Mouse (Mus musculus) limb, embryonic 14.5 days (tissue): ENCODE data around the gene Gm20532. TPM values are rescaled to one million over a fixed set of nuclear protein-coding genes. Genes with fewer than 3 reads are reported as not detected.

Experiments used
- ATAC-seq: fragments of 200-750 bp; cut with Nextera tagmentation; 2 replicates; pipeline ENCODE4 v1.8.0; 2017; ENCODE audit warnings: low read depth, moderate number of reproducible peaks, moderate TSS enrichment; ENCODE audit not compliant: low FRiP score
- DNase-seq: peaks from one replicate; pipeline ENCODE4 v3.0.0-alpha.2; 2015; ENCODE audit warnings: low spot score
- H3K27ac ChIP-seq: fragments of 300-500 bp; sonication (generic); replicated peaks from 2 replicates; pipeline ENCODE4 v1.5.1; 2014; ENCODE audit warnings: low read depth, mild to moderate bottlenecking, low read length, moderate library complexity, mixed read lengths
- H3K27me3 ChIP-seq: fragments of 300-500 bp; sonication (generic); 2 replicates; pipeline ENCODE4 v1.6.1; 2014; ENCODE audit warnings: low read length, mixed read lengths; ENCODE audit not compliant: control insufficient read depth, insufficient read depth
- H3K36me3 ChIP-seq: fragments of 300-500 bp; sonication (generic); 2 replicates; pipeline ENCODE4 v1.6.1; 2014; ENCODE audit warnings: mild to moderate bottlenecking, low read length, moderate library complexity, mixed read lengths; ENCODE audit not compliant: control insufficient read depth, insufficient read depth
- H3K4me1 ChIP-seq: fragments of 300-500 bp; sonication (generic); 2 replicates; pipeline ENCODE4 v1.6.1; 2014; ENCODE audit warnings: antibody characterized with exemption, low read length, mixed read lengths; ENCODE audit not compliant: control insufficient read depth, insufficient read depth
- H3K4me2 ChIP-seq: fragments of 300-500 bp; sonication (generic); replicated peaks from 2 replicates; pipeline ENCODE4 v1.6.1; 2014; ENCODE audit warnings: low read depth, mild to moderate bottlenecking, low read length, moderate library complexity; ENCODE audit not compliant: severe bottlenecking
- H3K4me3 ChIP-seq: fragments of 300-500 bp; sonication (generic); replicated peaks from 2 replicates; pipeline ENCODE4 v1.5.1; 2014; ENCODE audit warnings: low read length
- H3K9ac ChIP-seq: fragments of 300-500 bp; sonication (generic); 2 replicates; pipeline ENCODE4 v1.6.1; 2014; ENCODE audit warnings: mild to moderate bottlenecking, low read depth, low read length, moderate library complexity; ENCODE audit not compliant: severe bottlenecking
- H3K9me3 ChIP-seq: fragments of 300-500 bp; sonication (generic); 2 replicates; pipeline ENCODE4 v1.6.1; 2016; ENCODE audit warnings: low read length; ENCODE audit not compliant: control insufficient read depth
- POLR2A ChIP-seq: fragments of 200-500 bp; IDR thresholded peaks from 2 replicates; pipeline ENCODE4 v1.8.0; 2012; ENCODE audit warnings: inconsistent platforms, mild to moderate bottlenecking, moderate library complexity, borderline replicate concordance; ENCODE audit not compliant: insufficient read depth, insufficient read length; ENCODE audit errors: extremely low read depth
- WGBS: fragments of 180-500 bp; shearing (Covaris S2); extraction: QIAGEN DNeasy Blood & Tissue Kit; methylation state at CpG from one replicate; pipeline ENCODE4 v1.1.7; 2014; 5-methylcytosine and 5-hydroxymethylcytosine counted together
- polyA plus RNA-seq, 2 experiments: library from polyadenylated mRNA; depleted of rRNA in 1 of 2; stranded (reverse) in 1 of 2; unstranded in 1 of 2; fragments of >200 nt; fragmentation: Nextera tagmentation in 1 of 2; extraction: Ambion mirVana in 1 of 2; gene quantifications; 2 replicates each; pipeline versions ENCODE4 v1.2.1 to v1.2.3; 2012 to 2014

Gene Gm20532
- polyA plus RNA-seq, 2 experiments: not detected

GRCm38 (mm10) chr2:26543768-26544167, 42.7 kb upstream of the Gm20532 start:
- no peak for TF ChIP-seq POLR2A
- Histone ChIP-seq H3K9me3 (no peaks in the 10 kb centered on the region), H3K27ac (no peak overlapping the region), H3K4me1 (peaks cover 23% of the 10 kb centered on the region), H3K36me3 (no peaks in the 10 kb centered on the region), H3K4me2 (no peak overlapping the region), H3K4me3 (no peak overlapping the region), H3K27me3 (no peaks in the 10 kb centered on the region), H3K9ac (no peak overlapping the region)
- 85% methylated on average over 8 of the region's 8 CpGs for WGBS
- DNase-seq: no peak
- ATAC-seq: no peak

- ATAC-seq (no peak), DNase-seq (no peak)
- Histone ChIP-seq H3K4me3 (no peak overlapping the region), H3K36me3 (no peaks in the 10 kb centered on the region), H3K9ac (no peak overlapping the region), H3K9me3 (no peaks in the 10 kb centered on the region), H3K27ac (no peak overlapping the region), H3K27me3 (no peaks in the 10 kb centered on the region), H3K4me1 (peaks cover 23% of the 10 kb centered on the region), H3K4me2 (no peak overlapping the region)
- 64% methylated on average over 3 of the region's 3 CpGs for WGBS
- TF ChIP-seq POLR2A: no peak
Observed at GRCm38 (mm10) chr2:26544265-26544664, 42.2 kb upstream of the Gm20532 start.

- no peak overlapping the region for H3K4me3 ChIP-seq
- H3K27ac ChIP-seq: no peak overlapping the region; the same call in 1 of the 2 replicates
- H3K36me3 ChIP-seq: no peaks in the 10 kb centered on the region
- peaks cover 7% of the 10 kb centered on the region; the same call in 1 of the 2 replicates for H3K4me1 ChIP-seq
- DNase-seq (no peak), ATAC-seq (peak; percentile 75; the same call in 1 of the 2 replicates)
- no peak for TF ChIP-seq POLR2A
- no peaks in the 10 kb centered on the region for H3K27me3 ChIP-seq
- no peaks in the 10 kb centered on the region for H3K9me3 ChIP-seq
- no peak overlapping the region for H3K9ac ChIP-seq
- no peak overlapping the region for H3K4me2 ChIP-seq
- WGBS: 12% methylated on average over 2 of the region's 2 CpGs
Observed at GRCm38 (mm10) chr2:26547481-26547880, 39.0 kb upstream of the Gm20532 start.

- TF ChIP-seq POLR2A: no peak
- ATAC-seq: no peak
- Histone ChIP-seq H3K9me3 (no peaks in the 10 kb centered on the region), H3K27ac (no peak overlapping the region), H3K4me1 (0 out of 2 replicates have a peak, but pooled peaks cover 7% of the 10 kb centered on the region), H3K36me3 (no peaks in the 10 kb centered on the region), H3K4me2 (no peak overlapping the region), H3K27me3 (no peaks in the 10 kb centered on the region), H3K9ac (no peak overlapping the region), H3K4me3 (no peak overlapping the region)
- 84% methylated on average over 10 of the region's 10 CpGs for WGBS
- DNase-seq: no peak
Observed at GRCm38 (mm10) chr2:26549801-26550200, 36.6 kb upstream of the Gm20532 start.

GRCm38 (mm10) chr2:26550205-26550604, 36.2 kb upstream of the Gm20532 start:
- H3K4me3 ChIP-seq: no peak overlapping the region
- no peaks in the 10 kb centered on the region for H3K27me3 ChIP-seq
- no peak overlapping the region for H3K4me2 ChIP-seq
- DNase-seq: no peak
- ATAC-seq: no peak
- no peak overlapping the region for H3K27ac ChIP-seq
- WGBS: 64% methylated on average over 3 of the region's 3 CpGs
- no peak for TF ChIP-seq POLR2A
- H3K9ac ChIP-seq: no peak overlapping the region
- H3K36me3 ChIP-seq: no peaks in the 10 kb centered on the region
- 0 out of 2 replicates have a peak, but pooled peaks cover 7% of the 10 kb centered on the region for H3K4me1 ChIP-seq
- no peaks in the 10 kb centered on the region for H3K9me3 ChIP-seq

- H3K9me3 ChIP-seq: no peaks in the 10 kb centered on the region
- no peak overlapping the region for H3K4me3 ChIP-seq
- H3K27me3 ChIP-seq: no peaks in the 10 kb centered on the region
- H3K36me3 ChIP-seq: no peaks in the 10 kb centered on the region
- H3K4me1 ChIP-seq: 0 out of 2 replicates have a peak, but pooled peaks cover 7% of the 10 kb centered on the region
- DNase-seq (no peak), ATAC-seq (no peak)
- 83% methylated on average over 3 of the region's 3 CpGs for whole genome bisulfite sequencing
- H3K9ac ChIP-seq: no peak overlapping the region
- TF ChIP-seq POLR2A: no peak
- H3K27ac ChIP-seq: no peak overlapping the region
- H3K4me2 ChIP-seq: no peak overlapping the region
Observed at GRCm38 (mm10) chr2:26550777-26551176, 35.7 kb upstream of the Gm20532 start.
